Mouse (Mus musculus): ENCODE measurements around the gene Agfg1.
"Not testable (repeated sequence)": the region's sequence is repeated elsewhere in the genome, so short reads cannot be mapped to it uniquely, and the experiment has no call there.

DNA sequence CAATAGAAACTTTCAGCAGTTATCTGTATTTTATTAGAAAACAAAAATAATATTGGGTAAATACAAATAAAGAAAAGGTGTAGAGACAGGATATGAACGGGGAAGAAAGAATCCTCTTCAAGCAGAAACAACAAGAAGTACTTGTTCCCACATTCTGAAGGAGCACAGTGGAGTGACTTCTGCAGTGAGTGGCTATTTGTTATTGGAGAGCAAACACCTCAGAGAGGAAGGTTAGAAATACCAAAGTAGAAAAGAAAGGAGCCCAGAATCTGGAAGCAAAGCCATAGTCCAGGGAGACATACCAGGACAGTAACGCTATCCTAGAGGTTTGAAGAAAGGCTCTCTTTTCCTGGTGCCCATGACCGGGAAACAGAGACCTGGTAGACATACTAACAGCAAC, 91.3 kb downstream of the Agfg1 start:
- not testable (repeated sequence) for TF ChIP-seq CTCF, EP300 (IDR thresholded peaks at IDR 0.05; ENCODE audit: low read depth)
